Mouse (Mus musculus) macrophage (primary cell): ENCODE data around the gene Pcbd2. TPM values are rescaled to one million over a fixed set of nuclear protein-coding genes. Genes with fewer than 3 reads are reported as not detected.

Experiments
- H3K27ac ChIP-seq: fragments of 350-480 bp; formaldehyde crosslinking; 2 replicates; pipeline ENCODE4 v1.9.0; 2021
- H3K36me3 ChIP-seq: fragments of 350-480 bp; formaldehyde crosslinking; 2 replicates; pipeline ENCODE4 v1.9.0; 2021; ENCODE audit errors: inconsistent target
- H3K4me3 ChIP-seq: fragments of 350-480 bp; formaldehyde crosslinking; 2 replicates; pipeline ENCODE4 v1.9.0; 2021; ENCODE audit errors: inconsistent target
- H3K79me2 ChIP-seq: fragments of 350-480 bp; formaldehyde crosslinking; 2 replicates; pipeline ENCODE4 v1.9.0; 2021; ENCODE audit errors: inconsistent target
- WGBS: methylation state at CpG from one replicate; pipeline ENCODE4 v1.1.7; 2026; ENCODE audit warnings: inconsistent platforms; ENCODE audit not compliant: missing documents; 5-methylcytosine and 5-hydroxymethylcytosine counted together
- polyA plus RNA-seq: library from polyadenylated mRNA; stranded (reverse); fragments of 250-400 nt; gene quantifications from 3 replicates; pipeline ENCODE4 v1.2.4, GENCODE M21; 2018; ENCODE audit warnings: inconsistent platforms

Pcbd2 gene
- polyA plus RNA-seq, 1 experiment from 2014 or later: 22.0 TPM

DNA sequence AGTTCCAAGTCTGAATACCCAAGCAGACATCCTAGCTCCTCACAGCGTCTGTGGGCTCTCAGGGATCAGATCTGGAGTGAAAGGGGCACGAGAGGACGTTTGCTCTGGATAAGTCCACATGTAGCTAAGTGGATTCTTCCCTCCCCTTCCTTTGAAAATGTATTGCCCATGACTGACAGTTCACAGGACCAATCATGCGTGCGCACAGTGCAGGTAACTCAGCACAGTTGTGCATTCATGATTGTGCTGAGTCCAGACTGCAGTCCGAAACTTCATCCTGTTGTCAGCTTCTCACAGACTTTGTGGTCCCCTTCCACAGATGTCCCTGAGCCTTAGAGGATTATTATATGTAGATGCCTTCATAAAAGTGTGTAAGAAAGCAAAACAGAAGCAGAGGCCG lies 47.2 kb downstream of the Pcbd2 start:
- no peaks in the 10 kb centered on the region for H3K36me3 ChIP-seq
- no peaks in the 10 kb centered on the region for H3K79me2 ChIP-seq
- no peak overlapping the region for H3K27ac ChIP-seq
- no peak overlapping the region for H3K4me3 ChIP-seq
- WGBS: 92% methylated on average over 7 of the region's 7 CpGs

- Histone ChIP-seq H3K79me2 (no peaks in the 10 kb centered on the region), H3K27ac (no peak overlapping the region)
- 88% methylated on average over 11 of the region's 11 CpGs for WGBS
Measured at GRCm38 (mm10) chr13:55775056-55775455, 47.9 kb downstream of the Pcbd2 start.

DNA sequence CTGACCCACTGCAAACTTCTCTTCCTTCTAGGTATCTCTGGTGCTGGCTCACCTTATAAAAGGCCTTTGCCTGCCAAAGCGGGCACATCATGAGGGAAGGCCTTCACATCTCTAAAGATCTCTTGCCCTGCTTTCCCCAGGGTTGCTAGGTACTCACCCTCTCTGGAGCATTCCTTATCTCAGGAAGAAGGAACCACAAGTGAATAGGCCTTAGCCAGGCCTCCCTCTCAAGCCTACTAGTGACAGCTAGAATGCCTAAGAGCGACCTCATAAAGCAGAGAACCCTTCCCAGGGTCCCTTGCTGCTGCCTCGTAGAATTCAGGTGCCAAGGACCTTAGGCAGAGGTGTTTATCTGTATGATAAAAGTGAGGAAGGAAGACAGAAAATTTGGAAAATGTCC lies 57.1 kb downstream of the Pcbd2 start, which contains the start of gene Catsper3:
Gene Catsper3, plus strand, starts transcription at position 301 of the 400 bp plus-strand sequence.
- H3K27ac ChIP-seq: no peak within 1 kb of the TSS
- no peaks in the 10 kb centered on the region for H3K36me3 ChIP-seq
- H3K79me2 ChIP-seq: no peaks in the 10 kb centered on the region
- WGBS: 92% methylated on average over 3 of the region's 3 CpGs
- H3K4me3 ChIP-seq: no peak within 1 kb of the TSS

More at GRCm38 (mm10) chr13:55775056-55775455, 47.9 kb downstream of the Pcbd2 start:
- no peak overlapping the region for H3K4me3 ChIP-seq
- no peaks in the 10 kb centered on the region for H3K36me3 ChIP-seq

GRCm38 (mm10) chr13:55786120-55786519 lies 59.0 kb downstream of the Pcbd2 start:
- H3K4me3 ChIP-seq: no peak overlapping the region
- WGBS: 78% methylated on average over 11 of the region's 11 CpGs
- no peaks in the 10 kb centered on the region for H3K79me2 ChIP-seq
- H3K27ac ChIP-seq: no peak overlapping the region
- H3K36me3 ChIP-seq: no peaks in the 10 kb centered on the region

DNA sequence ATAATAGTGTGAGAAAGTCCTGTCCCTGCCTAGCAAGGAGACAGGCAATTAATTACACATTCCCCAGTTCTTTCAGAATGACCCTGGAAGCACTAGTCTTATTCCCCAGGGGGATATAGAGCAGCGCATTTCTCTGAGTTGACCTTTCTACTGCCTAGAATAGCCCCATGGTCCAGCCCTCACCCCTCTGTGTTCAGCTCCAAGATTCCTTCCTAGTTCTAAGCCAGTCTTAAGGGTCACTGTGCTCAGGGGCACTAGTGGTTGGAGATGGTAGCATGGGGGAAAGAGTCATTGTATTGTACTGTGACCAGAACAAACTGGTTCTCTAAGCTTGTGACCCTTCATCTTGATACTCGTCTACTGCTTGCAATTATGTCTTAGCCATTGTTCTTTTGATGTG lies 74.1 kb downstream of the Pcbd2 start:
- no peak overlapping the region for H3K4me3 ChIP-seq
- H3K79me2 ChIP-seq: no peaks in the 10 kb centered on the region
- H3K27ac ChIP-seq: no peak overlapping the region
- 100% methylated on average over 2 of the region's 2 CpGs for WGBS
- no peaks in the 10 kb centered on the region for H3K36me3 ChIP-seq

- no peaks in the 10 kb centered on the region for H3K79me2 ChIP-seq
- no peaks in the 10 kb centered on the region for H3K36me3 ChIP-seq
- no peak overlapping the region for H3K27ac ChIP-seq
- H3K4me3 ChIP-seq: no peak overlapping the region
- WGBS: 88% methylated on average over 1 of the region's 1 CpGs
Measured at GRCm38 (mm10) chr13:55803973-55804372, 76.8 kb downstream of the Pcbd2 start.

DNA sequence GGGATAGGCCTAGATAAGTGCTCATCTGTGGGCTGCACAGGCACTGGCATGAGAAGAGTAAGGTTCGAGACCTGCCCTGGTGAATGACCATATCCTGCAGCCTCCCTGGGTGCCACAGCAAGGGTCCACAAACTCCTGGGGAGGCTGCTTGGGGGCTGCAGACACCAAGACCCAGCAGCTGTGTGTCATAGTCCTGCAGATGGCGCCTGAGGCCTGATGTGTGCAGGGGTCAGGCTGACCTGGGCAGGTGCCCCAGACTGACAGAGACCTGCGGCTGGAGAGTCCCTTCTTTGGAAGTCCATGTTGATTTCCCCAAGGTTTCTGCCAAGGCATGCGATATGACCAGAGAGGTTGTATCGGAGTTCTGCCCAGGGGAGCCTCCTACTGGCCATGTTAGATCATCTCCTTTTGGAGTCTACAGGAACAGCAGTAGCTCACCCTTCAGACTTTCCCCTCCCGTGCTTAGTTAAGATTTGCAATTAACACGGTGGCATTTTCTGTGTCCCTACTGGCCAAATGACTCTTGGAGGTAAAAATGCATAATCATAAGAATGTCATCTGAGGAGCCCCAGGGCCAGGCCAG lies 82.0 kb downstream of the Pcbd2 start:
- H3K27ac ChIP-seq: no peak overlapping the region
- WGBS: 90% methylated on average over 7 of the region's 7 CpGs
- H3K79me2 ChIP-seq: no peaks in the 10 kb centered on the region
- no peaks in the 10 kb centered on the region for H3K36me3 ChIP-seq
- no peak overlapping the region for H3K4me3 ChIP-seq

DNA sequence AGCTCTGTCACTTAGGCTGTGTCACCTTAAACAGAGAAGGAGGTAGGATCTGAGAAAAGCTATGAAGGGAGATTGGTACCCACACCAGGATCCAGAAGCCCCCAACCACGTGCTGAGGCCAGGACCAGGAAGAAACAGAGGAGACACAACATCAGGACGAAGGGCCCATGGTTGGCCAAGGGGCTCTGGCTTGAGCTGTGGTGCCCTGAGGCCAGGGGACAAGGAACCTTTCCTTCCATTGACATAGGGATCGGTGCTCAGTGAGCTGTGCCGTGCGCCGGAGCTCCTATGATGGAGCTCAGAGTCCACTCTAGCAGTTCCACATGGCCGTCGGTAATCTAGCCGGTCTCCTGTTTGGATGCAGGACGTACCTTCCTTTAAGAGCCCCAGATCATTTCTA lies 82.5 kb downstream of the Pcbd2 start:
- no peak overlapping the region for H3K4me3 ChIP-seq
- H3K36me3 ChIP-seq: no peaks in the 10 kb centered on the region
- 97% methylated on average over 9 of the region's 10 CpGs for WGBS

GRCm38 (mm10) chr13:55810947-55811346 lies 83.8 kb downstream of the Pcbd2 start:
- H3K27ac ChIP-seq: no peak overlapping the region
- H3K36me3 ChIP-seq: no peaks in the 10 kb centered on the region
- WGBS: 86% methylated on average over 5 of the region's 5 CpGs
- no peak overlapping the region for H3K4me3 ChIP-seq
- H3K79me2 ChIP-seq: no peaks in the 10 kb centered on the region

More for the DNA sequence above, 82.5 kb downstream of the Pcbd2 start:
- Histone ChIP-seq H3K79me2 (no peaks in the 10 kb centered on the region), H3K27ac (no peak overlapping the region)

GRCm38 (mm10) chr13:55813490-55814016 lies 86.4 kb downstream of the Pcbd2 start:
- H3K27ac ChIP-seq: no peak overlapping the region
- 75% methylated on average over 5 of the region's 5 CpGs for WGBS
- no peaks in the 10 kb centered on the region for H3K36me3 ChIP-seq
- no peak overlapping the region for H3K4me3 ChIP-seq
- no peaks in the 10 kb centered on the region for H3K79me2 ChIP-seq

- no peaks in the 10 kb centered on the region for H3K36me3 ChIP-seq
- WGBS: 83% methylated on average over 6 of the region's 6 CpGs
- no peak overlapping the region for H3K27ac ChIP-seq
- no peak overlapping the region for H3K4me3 ChIP-seq
- no peaks in the 10 kb centered on the region for H3K79me2 ChIP-seq
Measured at GRCm38 (mm10) chr13:55814834-55815233, 87.7 kb downstream of the Pcbd2 start.

DNA sequence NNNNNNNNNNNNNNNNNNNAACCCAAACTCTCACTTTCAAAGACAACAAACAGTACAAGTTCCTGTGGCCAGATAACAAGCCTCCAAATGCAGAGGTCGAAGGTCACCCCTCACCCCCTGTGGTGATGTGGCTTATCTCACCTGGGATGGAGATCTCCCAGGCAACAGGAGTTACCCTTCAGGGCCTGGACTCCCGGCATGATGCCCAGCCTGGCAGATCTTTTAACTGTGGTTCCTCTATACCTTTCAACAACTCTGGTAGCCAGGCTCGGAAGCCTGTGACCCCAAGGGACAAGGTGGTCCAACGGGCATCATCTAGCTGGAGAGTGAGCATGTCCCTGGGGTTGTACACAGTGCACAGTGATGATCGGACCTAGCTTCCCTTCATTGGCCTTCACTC lies 95.3 kb downstream of the Pcbd2 start:
- Histone ChIP-seq H3K79me2 (no peaks in the 10 kb centered on the region), H3K36me3 (no peaks in the 10 kb centered on the region), H3K27ac (no peak overlapping the region), H3K4me3 (no peak overlapping the region)
- WGBS: 76% methylated on average over 5 of the region's 5 CpGs

GRCm38 (mm10) chr13:55824151-55824945 lies 97.2 kb downstream of the Pcbd2 start:
- Histone ChIP-seq H3K4me3 (no peak overlapping the region), H3K27ac (no peak overlapping the region)
- 20% methylated on average over 10 of the region's 10 CpGs for WGBS

DNA sequence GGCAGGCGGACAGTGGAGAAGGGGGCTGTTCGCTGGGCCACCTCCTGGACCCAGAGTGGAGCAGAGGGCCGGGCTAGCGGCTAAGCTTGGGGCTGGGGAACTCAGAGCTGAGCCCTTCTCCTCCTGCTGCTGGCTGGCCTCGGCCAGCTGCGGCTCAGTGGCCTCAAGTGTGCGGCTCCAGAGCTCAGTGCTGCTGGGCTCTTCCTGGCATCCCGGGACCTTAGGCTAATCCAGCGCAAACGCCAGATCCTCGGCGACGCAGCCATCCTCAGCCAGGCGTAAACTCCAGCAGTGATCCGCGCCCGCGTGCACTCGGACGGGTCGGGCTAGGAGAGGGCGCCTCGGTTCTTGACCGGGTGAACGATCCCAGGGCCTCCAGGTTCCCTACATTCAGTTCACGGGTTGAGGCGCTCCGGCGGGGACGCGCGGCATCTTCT lies 98.1 kb downstream of the Pcbd2 start:
- 16% methylated on average over 32 of the region's 32 CpGs for WGBS
- H3K36me3 ChIP-seq: no peaks in the 10 kb centered on the region
- no peak overlapping the region for H3K27ac ChIP-seq
- H3K4me3 ChIP-seq: no peak overlapping the region
- H3K79me2 ChIP-seq: no peaks in the 10 kb centered on the region

More at GRCm38 (mm10) chr13:55824151-55824945, 97.2 kb downstream of the Pcbd2 start:
- Histone ChIP-seq H3K36me3 (no peaks in the 10 kb centered on the region), H3K79me2 (no peaks in the 10 kb centered on the region)

DNA sequence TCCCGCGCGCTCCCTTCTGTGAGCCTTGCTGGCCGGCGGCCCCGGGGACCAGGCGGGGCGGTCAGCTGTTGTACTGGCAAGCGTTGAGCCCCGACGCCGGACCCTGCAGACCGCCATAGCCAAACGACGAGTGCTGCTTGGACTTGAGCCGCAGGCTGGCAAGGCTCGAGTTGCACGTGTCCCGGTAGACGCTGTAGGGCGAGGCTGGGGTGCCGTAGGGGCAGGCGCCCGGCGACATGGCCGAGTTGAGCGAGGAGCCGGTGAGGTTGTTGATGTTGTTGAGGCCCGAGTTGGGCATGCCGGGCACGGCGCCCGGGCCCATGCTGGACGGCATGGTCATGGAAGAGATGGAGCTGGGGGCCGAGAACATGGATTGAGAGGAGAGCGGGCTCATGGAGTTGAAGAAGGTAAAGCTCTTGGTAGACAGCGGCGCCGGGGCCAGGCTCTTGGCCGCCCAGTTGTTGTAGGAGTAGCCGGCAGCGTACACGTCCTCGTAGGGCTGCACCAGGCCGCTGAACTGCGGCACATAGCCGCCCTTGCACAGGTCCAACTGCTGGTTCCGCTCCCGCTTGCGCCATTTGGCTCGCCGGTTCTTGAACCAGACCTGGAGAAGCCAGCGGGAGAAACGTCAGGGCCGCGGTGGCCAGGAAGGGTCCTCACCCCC lies 99.0 kb downstream of the Pcbd2 start:
- Histone ChIP-seq H3K27ac (no peak overlapping the region), H3K4me3 (no peak overlapping the region), H3K36me3 (no peaks in the 10 kb centered on the region), H3K79me2 (no peaks in the 10 kb centered on the region)
- WGBS: 7% methylated on average over 50 of the region's 56 CpGs
